Mouse (Mus musculus): ENCODE measurements around the gene BC025920. TPM values are rescaled to one million over a fixed set of nuclear protein-coding genes. Genes with fewer than 3 reads are reported as not detected.

Gene BC025920
- total RNA-seq (2021) = 1 to 10 TPM; 3.6 to 3.8 TPM
- long read RNA-seq, partial matches to known transcripts = 0 of 4 reads
- long read RNA-seq, other reads (novel, unspliced or antisense) = 2 of 4 reads

DNA sequence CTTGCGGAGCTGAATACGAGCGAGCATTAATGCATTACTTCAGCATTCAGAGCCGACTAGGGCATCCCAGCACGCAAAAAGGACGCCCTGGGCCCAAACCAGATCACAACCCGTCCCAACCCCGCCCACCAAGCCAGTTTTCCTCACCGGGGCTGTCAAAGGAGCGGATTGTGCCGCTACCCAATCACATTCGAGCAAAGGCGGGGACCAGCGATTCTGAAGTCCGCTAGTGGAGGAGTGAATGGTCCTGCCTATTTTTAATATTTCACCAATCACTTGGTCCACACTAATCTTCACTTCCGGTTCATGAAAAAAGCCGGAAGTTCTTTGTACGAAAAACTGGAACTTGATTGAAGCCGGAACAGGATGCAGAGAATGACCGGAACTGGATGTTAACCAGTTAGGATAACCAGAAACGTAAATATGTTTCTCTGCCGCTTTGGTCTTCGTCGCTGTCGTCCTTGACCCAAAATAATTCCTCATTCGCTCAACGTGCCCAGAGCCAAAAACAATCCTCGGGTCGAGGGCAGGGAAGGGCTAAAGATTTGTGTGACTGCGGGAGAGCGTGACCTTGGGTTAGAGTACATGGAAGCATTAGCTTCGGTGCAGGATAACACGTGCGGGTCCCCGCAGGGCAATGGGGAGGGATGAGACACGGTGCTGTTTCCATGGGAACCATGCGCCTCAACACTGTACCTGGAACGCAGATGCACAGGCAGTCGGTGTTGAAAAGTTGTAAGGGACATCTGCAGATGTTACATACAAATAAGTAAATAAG is at the start of gene BC025920:
BC025920 (plus strand) TSS at position 297 of the 778 bp plus-strand sequence.
- peak; percentile 92 to 96 for DNase-seq (ENCODE audit: low spot score in 2 of 2)

DNA sequence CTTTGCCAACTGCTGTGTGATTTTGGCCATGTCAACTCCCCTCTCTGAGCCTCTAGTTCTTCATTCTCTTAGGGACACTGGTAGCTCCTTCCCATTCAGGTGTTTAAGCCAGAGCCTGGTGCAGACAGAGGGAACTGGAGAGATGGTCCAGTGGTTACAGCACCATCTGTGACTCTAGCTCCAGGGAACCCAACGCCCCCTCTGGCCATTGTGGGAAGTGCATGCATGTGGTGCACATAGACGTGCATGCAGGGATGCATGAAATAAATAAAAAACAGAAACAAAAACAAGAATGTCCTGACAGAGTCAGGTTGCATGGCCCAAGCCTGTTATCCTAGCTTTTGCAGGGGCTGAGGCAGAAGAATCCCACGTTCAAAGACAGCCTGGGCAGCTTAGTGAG is 49.8 kb upstream of the BC025920 start:
- no peak for DNase-seq (ENCODE audit: low spot score in 2 of 2)

DNA sequence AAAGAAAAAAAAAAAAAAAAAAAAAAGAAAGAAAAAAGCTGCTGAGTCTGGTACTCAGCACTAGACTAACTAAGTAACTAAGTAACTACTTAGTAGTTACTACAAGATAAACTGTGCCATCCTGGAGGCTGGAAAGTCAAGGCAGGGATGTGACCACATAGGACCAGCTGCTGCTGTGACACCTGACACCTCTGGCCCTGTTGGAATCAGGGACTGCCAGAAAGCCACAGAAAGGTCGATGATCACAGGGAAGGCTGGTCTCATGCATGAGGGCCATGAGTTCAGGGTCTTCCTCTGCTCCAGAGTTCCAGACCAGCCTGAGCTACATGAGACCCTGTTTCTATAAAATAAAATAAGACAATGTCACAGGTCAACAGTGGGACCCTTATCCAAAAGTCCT is 48.6 kb upstream of the BC025920 start:
- DNase-seq (ENCODE audit: low spot score in 2 of 2) = no peak

DNA sequence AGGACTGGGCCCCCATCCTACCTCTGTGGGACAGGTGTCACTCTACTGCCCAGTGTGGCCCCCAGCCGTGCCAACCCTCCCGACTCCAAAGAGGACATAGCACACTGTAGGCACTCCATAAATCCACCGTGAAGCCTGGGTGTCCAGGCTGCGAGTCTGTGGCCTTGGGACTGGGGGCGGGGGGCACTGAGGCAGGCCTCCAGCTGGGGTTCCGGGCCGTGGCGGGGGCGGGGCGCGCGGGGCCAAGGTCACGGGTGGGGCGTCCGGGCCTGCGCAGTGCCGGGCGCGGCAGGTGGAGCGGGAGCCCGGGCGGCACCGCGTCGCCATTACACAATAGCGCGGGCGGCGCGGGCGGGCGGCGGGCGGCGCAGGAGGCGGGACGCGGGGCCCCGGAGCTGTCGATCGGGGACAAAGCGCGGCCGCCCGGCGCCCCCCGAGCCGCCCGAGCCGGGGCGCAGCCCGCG is 46.9 kb upstream of the BC025920 start, which contains the start of gene Aes:
Aes (plus strand) TSS at position 326 of the 464 bp plus-strand sequence.
- peak; percentile 60 to 74 for DNase-seq (ENCODE audit: low spot score in 2 of 2)

DNA sequence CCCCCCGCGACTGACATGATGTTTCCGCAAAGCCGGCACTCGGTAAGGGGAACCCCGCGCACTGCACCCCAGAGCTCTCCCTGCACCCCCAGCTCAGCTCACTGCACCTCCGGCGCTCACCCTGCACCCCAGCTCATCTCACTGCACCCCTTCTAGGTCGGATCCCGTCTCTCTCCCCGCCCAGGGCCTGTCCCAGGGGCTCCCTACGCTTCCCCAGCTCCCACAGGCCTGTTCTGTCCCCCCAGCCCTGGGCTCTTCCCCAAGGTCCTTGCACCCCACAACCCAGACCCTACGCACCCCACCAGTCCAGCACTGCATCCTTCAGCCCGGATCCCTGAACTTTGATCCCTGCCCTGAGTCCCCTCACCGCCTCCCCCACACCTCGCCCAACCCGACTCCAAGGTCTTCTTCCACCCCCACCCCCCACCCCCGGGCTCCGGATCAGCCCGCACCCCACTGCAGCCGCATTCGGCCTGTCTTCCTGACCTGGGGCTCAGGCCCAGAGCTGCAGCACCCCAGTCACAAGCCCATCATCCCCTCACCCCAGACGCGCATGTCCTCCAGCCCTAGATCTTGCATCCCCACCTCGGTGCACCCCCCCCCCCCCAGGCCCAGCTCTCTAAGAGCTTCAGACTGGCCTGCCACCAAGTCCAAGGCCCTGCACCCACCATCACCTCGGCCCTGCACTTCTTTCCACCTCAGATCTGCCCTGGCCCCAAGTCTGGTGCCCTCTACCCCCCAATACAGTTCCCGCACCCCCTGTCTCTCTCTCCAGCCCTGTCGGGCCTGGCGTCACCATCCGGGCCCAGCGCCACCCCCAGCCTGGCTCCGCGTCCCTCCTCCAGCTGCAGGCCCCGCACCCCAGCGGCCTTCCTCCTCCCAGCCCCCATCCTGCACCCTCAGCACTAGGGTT is 46.2 kb upstream of the BC025920 start:
- DNase-seq (ENCODE audit: low spot score in 2 of 2) = peak; percentile 63 to 75

DNA sequence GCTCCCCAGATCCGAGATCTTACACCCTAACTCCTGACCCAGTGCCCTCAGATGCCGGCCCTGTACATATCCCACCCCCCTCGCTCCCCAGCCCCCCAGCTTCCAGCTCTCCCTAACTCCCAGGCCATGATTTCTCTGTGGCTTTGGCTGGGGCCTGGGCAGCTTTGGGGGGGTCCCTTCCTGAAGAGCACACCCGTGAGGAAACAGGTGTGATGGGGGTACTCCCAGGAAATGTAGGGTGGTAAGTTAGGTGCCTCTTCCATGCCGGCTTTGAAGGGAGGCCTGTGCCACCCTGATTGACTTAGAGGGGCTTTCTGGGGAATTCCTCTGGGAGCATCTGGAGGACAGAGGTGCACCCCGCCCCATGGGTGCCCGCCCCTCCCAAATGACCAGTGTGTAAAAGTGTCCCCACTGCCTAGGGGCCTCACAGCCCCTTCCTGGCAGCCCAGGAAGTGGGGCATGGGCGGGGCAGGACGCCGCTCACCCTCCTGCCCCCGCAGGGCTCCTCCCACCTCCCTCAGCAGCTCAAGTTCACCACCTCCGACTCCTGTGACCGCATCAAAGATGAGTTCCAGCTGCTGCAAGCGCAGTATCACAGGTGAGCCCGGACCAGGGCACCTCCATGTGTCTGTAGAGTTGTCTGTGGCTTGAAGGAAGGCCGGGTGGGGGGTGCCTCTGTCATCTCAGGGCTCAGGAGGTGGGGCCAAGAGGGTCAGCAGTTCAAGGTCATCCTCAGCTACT is 45.2 kb upstream of the BC025920 start:
- DNase-seq (ENCODE audit: low spot score in 2 of 2) = no peak

DNA sequence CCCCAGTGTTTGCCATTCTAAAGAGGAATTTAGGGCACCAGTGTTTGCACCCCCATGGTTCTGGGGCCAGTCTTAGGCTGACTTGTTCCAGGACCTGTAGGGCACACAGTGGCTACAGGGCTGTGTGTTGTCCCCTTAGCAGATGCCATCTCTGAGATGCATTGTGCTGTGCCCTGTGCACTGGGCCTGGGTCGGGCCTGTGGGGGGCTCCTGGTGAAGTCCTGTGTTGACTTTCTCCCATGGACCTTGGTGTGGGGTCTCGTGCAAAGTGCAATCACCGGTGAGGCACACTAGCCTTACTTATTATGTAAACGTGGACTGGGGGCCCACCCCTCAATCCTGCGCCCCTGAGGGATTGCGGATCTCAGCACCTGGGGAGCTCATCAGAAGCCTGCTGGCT is 43.7 kb upstream of the BC025920 start:
- DNase-seq (ENCODE audit: low spot score in 2 of 2) = no peak

DNA sequence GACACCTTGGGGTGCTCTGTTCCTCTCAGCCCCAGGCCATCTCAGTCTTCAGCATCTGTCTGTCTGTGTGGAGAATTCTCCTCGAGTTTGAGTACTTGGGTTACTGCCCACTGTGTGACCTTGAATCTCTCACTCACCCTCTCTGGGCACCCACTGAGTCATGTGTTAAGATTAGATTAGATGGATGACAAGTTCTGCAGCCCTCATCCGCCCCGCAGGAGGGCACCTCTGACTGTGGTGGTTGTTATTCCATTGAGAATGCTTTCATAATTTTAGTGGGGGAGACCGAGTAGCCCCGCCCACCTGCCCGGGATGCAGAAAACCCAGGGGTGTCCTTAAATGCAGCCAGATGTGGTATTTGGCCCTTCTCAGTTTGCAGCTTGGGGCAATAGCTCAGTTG is 42.6 kb upstream of the BC025920 start:
- DNase-seq (ENCODE audit: low spot score in 2 of 2) = no peak

DNA sequence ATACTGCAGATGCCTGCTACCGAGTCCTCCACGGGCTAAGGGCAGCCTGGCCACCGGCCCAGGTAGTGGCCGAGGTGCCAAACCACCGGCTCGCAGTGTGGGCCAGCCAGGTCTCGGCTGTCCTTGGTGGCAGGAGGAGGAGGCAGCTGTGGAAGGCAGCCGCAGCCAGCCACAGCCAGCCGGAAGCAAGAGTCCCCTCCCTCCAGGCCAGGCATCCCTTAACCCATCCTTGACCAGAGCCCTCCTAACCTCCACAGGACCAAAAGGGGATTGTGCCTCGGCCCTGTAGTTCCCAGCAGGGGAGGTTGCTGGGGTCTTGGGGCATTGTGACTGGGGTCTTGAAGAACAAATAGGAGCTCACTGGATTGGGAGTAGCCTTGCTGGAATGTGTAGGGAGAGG is 41.9 kb upstream of the BC025920 start:
- no peak for DNase-seq (ENCODE audit: low spot score in 2 of 2)

DNA sequence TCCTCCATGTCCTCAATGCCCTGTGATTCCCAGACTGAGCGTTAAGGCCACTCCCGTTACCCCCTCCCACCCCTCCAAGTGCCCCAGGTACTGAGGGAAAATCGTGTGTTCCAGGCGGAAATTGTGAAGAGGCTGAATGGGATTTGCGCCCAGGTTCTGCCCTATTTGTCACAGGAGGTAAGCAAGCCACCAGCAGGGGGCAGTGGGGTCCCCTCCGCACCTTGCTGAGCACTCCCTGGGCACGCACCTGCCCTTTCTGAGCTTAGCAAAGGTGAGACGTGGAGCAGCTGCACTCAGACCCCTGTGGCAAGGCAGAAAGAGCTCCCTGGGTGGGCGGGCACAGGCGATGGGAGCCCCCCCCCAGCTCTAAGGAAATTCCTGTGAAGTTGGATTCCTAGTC is 41.3 kb upstream of the BC025920 start:
- peak in 1 of 2 experiments; percentile 70 for DNase-seq (ENCODE audit: low spot score in 2 of 2)

DNA sequence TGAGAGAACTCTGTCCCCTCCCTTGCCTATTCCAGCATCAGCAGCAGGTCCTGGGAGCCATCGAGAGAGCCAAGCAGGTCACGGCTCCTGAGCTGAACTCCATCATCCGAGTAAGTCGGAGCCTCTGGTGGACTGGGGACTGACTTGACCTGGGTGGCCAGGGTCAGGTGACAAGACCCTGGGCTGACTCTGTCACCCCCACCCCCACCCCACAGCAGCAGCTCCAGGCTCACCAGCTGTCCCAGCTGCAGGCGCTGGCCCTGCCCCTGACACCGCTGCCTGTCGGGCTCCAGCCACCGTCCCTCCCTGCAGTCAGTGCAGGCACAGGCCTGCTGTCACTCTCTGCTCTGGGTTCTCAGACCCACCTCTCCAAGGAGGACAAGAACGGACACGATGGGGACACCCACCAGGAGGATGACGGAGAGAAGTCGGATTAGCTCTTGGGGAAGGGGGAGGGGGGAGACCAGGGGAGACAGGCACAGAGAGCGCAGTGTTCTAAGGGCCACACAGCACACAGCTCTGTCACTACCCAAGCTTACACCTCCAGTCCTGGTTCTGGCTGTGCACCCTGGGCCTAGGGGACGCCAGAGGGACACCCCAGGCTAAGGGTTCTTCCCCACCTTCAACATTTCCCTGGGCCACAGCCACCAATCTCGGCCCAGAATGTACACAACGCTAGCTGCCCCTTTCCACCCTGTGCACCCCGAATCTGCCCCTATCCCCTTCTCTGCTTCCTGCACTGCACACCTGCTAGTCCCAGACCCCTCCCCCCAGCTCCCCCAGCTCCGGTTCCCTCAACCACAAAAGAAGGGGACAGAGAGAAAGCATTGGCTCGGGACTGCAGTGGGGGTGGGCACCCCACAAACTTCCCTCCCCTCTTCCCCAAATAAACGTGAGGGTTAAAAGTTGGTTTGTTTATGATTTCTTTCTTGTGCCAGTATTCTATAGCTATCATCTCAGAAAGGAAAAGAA is 40.5 kb upstream of the BC025920 start:
- DNase-seq (ENCODE audit: low spot score in 2 of 2) = no peak

DNA sequence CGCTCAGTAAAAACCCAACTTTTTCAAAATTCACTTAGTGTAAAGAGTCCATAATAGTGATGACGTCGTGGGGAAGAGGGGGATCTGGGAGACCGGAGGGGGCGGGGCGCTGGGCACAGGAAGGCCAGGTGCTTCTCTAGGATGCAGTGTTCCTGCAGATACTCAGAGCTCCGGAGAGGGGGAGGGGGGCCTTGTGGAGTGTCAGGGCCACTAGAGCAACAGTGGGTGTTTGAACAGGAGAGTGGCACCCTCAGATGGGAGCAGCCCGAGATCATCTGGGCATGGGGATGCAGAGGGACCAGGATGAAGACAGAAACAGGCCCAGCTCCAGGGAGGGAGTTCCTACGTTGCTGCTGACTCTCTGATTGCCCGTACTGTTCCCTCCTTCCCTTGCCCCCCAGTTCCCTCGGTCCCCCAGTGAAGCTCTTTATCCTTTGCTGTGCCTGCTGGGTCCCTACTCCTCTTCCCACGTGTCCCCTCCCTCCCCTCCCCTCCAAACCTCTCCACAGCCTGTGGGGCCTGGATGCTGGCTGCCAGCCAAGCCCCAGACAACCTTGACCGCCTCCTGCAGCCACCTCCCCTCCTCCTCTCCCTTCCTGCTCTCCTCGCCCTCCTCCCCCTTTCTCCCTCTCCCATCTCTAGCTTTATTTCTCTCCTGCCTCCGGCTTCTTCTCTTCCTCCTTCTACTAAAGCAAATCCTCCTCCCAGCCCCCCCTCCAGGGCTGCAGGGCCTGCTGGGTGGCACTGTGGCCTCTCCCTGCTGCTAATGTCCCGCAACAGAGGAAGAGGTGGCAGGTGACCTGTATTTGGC is 37.5 kb upstream of the BC025920 start:
- no peak for DNase-seq (ENCODE audit: low spot score in 2 of 2)

DNA sequence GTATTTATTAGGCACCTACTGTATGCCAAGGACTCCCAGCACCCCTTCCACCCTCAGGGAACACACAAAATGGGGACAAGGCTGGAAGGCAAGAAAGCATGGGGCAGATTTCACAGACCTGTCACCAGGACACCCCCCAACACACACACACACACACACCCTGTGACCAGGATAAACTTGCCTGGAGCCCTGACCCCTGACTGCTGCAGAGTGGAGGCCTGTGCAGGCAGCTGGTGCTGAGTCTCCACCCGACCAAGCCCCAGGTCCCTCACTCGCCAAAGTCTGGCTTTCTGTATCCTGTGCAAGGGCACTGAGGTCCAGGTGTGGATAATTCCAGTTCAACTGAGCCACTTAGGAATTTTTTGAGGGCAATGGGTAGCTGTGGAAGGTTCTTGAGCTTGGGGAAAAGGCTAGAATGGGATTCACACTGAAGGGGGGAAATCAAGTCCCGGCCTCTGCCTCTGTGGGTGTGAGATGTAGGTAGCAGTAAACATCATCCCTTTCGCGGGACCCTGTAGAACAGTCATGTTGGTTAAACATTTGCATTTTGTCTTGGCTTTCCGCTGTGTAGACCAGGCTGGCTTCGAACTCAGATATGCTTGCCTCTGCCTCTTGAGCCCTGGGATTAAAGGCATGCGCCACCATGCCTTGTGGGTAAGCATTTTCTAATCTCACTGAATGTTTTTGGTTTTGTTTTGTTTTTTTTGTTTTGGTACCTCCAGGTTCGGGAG is 36.4 kb upstream of the BC025920 start:
- no peak for DNase-seq (ENCODE audit: low spot score in 2 of 2)

DNA sequence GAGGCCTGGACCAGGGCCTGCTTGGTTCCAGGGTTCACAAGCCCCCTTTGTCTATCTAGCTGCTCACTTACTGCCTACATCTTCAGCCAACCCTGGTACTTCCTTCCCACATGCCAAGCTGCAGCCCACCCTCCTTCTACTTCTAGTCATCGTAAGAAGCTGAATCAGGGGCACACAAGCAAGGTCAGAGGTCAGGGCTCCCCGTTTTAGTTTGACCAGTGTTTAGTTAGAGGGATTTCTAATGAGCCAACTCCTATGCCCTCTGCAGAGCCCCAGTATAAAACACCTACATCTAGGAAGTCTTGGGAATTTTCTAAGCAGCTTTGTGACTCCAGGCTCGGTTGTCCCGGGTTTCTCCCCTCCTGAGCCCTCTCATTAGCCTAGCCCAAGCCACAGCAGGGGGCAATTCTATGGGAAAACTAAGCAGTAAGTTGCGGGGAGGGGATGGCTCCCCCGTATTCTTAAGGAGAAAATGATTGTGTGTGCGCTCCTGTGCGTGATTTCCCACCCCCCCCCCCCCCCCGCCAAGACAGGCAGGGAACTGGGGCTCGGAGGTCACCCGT is 35.8 kb upstream of the BC025920 start:
- no peak for DNase-seq (ENCODE audit: low spot score in 2 of 2)

DNA sequence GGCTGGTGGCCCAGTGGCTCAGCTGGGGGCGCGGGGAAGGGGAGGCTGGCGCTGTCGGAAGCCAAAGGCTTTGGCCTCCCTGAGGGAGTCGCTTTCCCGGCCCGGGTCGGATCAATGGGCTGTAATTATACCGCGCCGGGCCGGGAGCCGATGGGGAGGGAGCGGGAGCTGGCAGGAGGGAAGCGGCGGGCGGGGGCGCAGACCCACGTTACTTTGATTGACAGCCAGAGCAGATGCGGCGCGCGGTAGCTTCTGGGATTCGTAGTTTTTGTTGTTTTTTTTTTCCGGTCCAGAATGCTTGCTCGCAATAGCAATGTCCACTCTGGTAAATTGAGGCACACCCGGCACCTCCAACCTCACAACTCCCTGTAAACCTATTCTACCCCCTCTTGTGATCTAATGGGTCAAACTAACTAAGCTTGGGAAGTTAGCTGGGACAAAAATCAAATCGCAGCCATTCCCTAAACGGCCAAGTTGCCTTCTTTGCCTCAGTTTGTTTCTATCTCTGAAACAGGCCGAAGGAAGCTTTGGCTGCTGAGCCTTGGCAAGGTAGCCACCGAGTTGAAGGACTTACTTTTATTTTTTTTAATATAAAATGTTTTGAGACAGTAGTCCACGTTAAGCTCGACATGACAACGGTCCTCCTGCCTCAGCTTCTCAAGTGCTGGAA is 35.1 kb upstream of the BC025920 start:
- peak; percentile 91 to 97 for DNase-seq (ENCODE audit: low spot score in 2 of 2)

DNA sequence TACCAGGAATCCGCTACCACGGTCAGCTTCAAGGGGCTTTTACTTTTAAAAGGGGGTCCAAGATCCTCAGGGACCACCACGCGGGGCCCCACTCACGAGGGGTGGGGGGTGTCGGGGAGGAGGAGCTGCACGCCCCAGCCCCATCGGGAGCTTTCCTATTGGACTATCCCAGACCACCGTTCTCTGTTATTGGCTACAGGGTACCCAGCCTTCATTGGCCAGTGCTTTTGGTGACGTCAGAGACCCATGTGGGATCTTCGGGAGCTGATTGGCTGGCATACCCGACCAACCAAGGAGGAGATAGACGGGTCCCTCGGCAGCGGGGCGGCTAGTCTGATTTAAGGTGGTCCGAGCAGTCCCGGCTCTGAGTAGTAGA is 34.6 kb upstream of the BC025920 start:
- DNase-seq (ENCODE audit: low spot score in 2 of 2) = peak; percentile 99 to 100

DNA sequence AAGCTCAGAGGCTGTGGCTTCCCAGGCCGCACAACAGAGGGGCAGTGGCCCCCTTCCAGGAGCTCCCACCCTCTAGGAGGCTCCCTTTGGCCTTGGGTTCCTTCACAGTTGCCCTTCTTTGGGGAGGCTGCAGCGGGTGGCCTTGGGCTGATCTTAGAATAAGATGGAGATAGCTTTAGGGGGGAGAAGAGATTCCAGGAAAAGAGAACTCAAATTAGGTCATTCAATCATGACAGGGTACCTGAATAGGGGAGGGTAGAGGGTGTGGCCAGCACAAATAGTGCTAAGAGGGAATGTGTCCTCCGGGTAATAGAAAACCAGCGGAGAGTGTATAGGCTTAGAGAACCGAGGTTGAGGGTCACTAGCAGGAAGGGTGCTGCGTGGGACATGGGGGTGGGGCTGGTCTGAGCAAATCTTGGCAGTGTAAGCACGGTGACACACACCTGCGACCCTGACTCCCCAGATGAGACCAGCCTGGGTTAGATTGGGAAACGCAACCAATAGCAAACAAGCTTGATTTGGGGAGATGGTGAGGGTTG is 33.9 kb upstream of the BC025920 start:
- DNase-seq (ENCODE audit: low spot score in 2 of 2) = no peak

Data from layer of hippocampus, adult 18-20 months (tissue).